Mouse (Mus musculus) spleen, adult 2 months (tissue): ENCODE data around the gene Tmem132d. TPM values are rescaled to one million over a fixed set of nuclear protein-coding genes. Genes with fewer than 3 reads are reported as not detected.

ENCODE experiments used
- DNase-seq, 2 experiments: peaks; one replicate each; pipeline versions ENCODE4 v3.0.0 to v3.0.0-alpha.2; 2012 to 2021; ENCODE audit warnings: low spot score in 2 of 2, low read depth in 1 of 2
- H3K27ac ChIP-seq: fragments of 200-500 bp; 2 replicates; pipeline ENCODE4 v1.5.1; 2012; ENCODE audit warnings: low read length, inconsistent platforms; ENCODE audit not compliant: insufficient read depth
- H3K27me3 ChIP-seq: fragments of 200-500 bp; 2 replicates; pipeline ENCODE4 v1.6.1; 2012; ENCODE audit warnings: mild to moderate bottlenecking, moderate library complexity, low read length, inconsistent platforms; ENCODE audit not compliant: control insufficient read depth, insufficient read depth
- H3K36me3 ChIP-seq: fragments of 200-500 bp; 2 replicates; pipeline ENCODE4 v1.6.1; 2012; ENCODE audit warnings: mild to moderate bottlenecking, low read length, inconsistent platforms; ENCODE audit not compliant: control insufficient read depth, insufficient read depth
- H3K4me1 ChIP-seq: fragments of 200-500 bp; 2 replicates; pipeline ENCODE4 v1.6.1; 2011; ENCODE audit warnings: inconsistent platforms; ENCODE audit not compliant: control insufficient read depth, insufficient read depth, insufficient read length
- H3K4me3 ChIP-seq: fragments of 200-500 bp; 2 replicates; pipeline ENCODE4 v1.5.1; 2011; ENCODE audit warnings: mild to moderate bottlenecking, inconsistent platforms; ENCODE audit not compliant: insufficient read depth, insufficient read length; ENCODE audit errors: extremely low read depth
- CTCF ChIP-seq: fragments of 200-500 bp; IDR thresholded peaks from 2 replicates; pipeline ENCODE4 v1.5.1; 2011; ENCODE audit warnings: mild to moderate bottlenecking, inconsistent platforms; ENCODE audit not compliant: insufficient read depth, insufficient read length, insufficient replicate concordance; ENCODE audit errors: extremely low read depth
- POLR2A ChIP-seq: fragments of 200-500 bp; IDR thresholded peaks from 2 replicates; pipeline ENCODE4 v1.6.1; 2011; ENCODE audit warnings: low read depth, low read length, inconsistent platforms
- WGBS: fragments of 180-500 bp; shearing (Covaris S2); methylation state at CpG from one replicate; pipeline ENCODE4 v1.1.7; 2018; 5-methylcytosine and 5-hydroxymethylcytosine counted together
- polyA plus RNA-seq: library from polyadenylated mRNA; depleted of rRNA; stranded (reverse); fragments of >200 nt; gene quantifications from 2 replicates; pipeline ENCODE4 v1.2.3, GENCODE M21; 2012

Tmem132d gene
- polyA plus RNA-seq, 1 experiment, result not detected

GRCm38 (mm10) chr5:127831791-127832190 is 601.1 kb downstream of the Tmem132d start:
- 92% methylated on average over 2 of the region's 2 CpGs for WGBS
- TF ChIP-seq CTCF (no peak), POLR2A (no peak)

DNA sequence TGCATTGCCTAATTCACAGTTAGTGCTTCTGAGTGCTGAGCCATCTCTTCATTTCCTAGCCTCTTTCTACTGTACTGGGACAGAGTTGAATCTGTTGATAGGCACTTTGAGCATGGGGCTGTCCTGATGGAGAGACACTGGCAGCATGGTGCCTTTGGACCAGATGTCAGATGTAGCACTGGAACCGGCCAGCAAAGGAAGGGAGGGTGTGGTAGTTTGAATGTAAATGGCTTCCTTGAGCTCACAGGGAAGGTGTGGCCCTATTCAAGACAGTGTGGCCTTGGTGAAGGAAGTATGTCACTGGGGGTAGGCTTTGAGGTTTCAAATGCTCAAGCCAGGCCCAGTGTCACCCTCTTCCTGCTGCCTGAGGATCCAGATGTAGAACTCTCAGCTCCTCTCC is 602.0 kb downstream of the Tmem132d start:
- Histone ChIP-seq H3K4me3 (no peak overlapping the region), H3K27ac (no peak overlapping the region), H3K36me3 (no peaks in the 10 kb centered on the region), H3K27me3 (no peaks in the 10 kb centered on the region), H3K4me1 (no peaks in the 10 kb centered on the region)
- no peak for TF ChIP-seq POLR2A
- TF ChIP-seq CTCF, result no peak
- DNase-seq, result no peak
- 63% methylated on average over 1 of the region's 1 CpGs for WGBS

More at GRCm38 (mm10) chr5:127831791-127832190, 601.1 kb downstream of the Tmem132d start:
- no peak overlapping the region for H3K27ac ChIP-seq
- H3K27me3 ChIP-seq, result no peaks in the 10 kb centered on the region
- no peaks in the 10 kb centered on the region for H3K36me3 ChIP-seq
- H3K4me1 ChIP-seq, result no peaks in the 10 kb centered on the region
- no peak overlapping the region for H3K4me3 ChIP-seq
- no peak for DNase-seq

- 86% methylated on average over 6 of the region's 6 CpGs for WGBS
- H3K4me1 ChIP-seq, result no peaks in the 10 kb centered on the region
- no peak for TF ChIP-seq POLR2A
- no peak for TF ChIP-seq CTCF
- H3K36me3 ChIP-seq, result no peaks in the 10 kb centered on the region
- H3K27me3 ChIP-seq, result no peaks in the 10 kb centered on the region
- no peak for DNase-seq
- no peak overlapping the region for H3K4me3 ChIP-seq
- no peak overlapping the region for H3K27ac ChIP-seq
Observed at GRCm38 (mm10) chr5:127828756-127829155, 604.1 kb downstream of the Tmem132d start.

- no peaks in the 10 kb centered on the region for H3K36me3 ChIP-seq
- WGBS, result 38% methylated on average over 1 of the region's 1 CpGs
- TF ChIP-seq CTCF (no peak), POLR2A (no peak)
- H3K27ac ChIP-seq, result no peak overlapping the region
- H3K4me1 ChIP-seq, result no peaks in the 10 kb centered on the region
- DNase-seq, result no peak
- no peak overlapping the region for H3K4me3 ChIP-seq
- no peaks in the 10 kb centered on the region for H3K27me3 ChIP-seq
Observed at GRCm38 (mm10) chr5:127821960-127822359, 610.9 kb downstream of the Tmem132d start.

- H3K27me3 ChIP-seq, result no peaks in the 10 kb centered on the region
- DNase-seq, result no peak
- no peak overlapping the region for H3K27ac ChIP-seq
- TF ChIP-seq POLR2A (no peak), CTCF (no peak)
- WGBS, result 57% methylated on average over 8 of the region's 8 CpGs
- H3K4me1 ChIP-seq, result no peaks in the 10 kb centered on the region
- no peak overlapping the region for H3K4me3 ChIP-seq
- no peaks in the 10 kb centered on the region for H3K36me3 ChIP-seq
Observed at GRCm38 (mm10) chr5:127815292-127815691, 617.6 kb downstream of the Tmem132d start.

GRCm38 (mm10) chr5:127807419-127807818 is 625.5 kb downstream of the Tmem132d start:
- H3K27me3 ChIP-seq, result no peaks in the 10 kb centered on the region
- DNase-seq, result no peak
- no peaks in the 10 kb centered on the region for H3K4me1 ChIP-seq
- no peak overlapping the region for H3K27ac ChIP-seq
- TF ChIP-seq POLR2A (no peak), CTCF (no peak)
- no peak overlapping the region for H3K4me3 ChIP-seq
- H3K36me3 ChIP-seq, result no peaks in the 10 kb centered on the region
- WGBS, result 87% methylated on average over 3 of the region's 3 CpGs

GRCm38 (mm10) chr5:127806850-127807249 is 626.0 kb downstream of the Tmem132d start:
- no peaks in the 10 kb centered on the region for H3K36me3 ChIP-seq
- no peak for DNase-seq
- no peak overlapping the region for H3K4me3 ChIP-seq
- no peaks in the 10 kb centered on the region for H3K4me1 ChIP-seq
- H3K27me3 ChIP-seq, result no peaks in the 10 kb centered on the region
- WGBS, result 91% methylated on average over 12 of the region's 12 CpGs
- TF ChIP-seq CTCF (no peak), POLR2A (no peak)
- H3K27ac ChIP-seq, result no peak overlapping the region
